Mouse (Mus musculus) thymus, adult 2 months (tissue): Measurements from ENCODE around the gene Mcm2. TPM values are rescaled to one million over a fixed set of nuclear protein-coding genes. Genes with fewer than 3 reads are reported as not detected.

Experiments used
- DNase-seq: peaks from one replicate; pipeline ENCODE4 v3.0.0; 2021
- H3K27ac ChIP-seq: fragments of 200-500 bp; 2 replicates; pipeline ENCODE4 v1.5.1; 2012; ENCODE audit warnings: low read length, control low read depth; ENCODE audit not compliant: control insufficient read depth, insufficient read depth
- H3K27me3 ChIP-seq: fragments of 200-500 bp; 2 replicates; pipeline ENCODE4 v1.6.1; 2012; ENCODE audit warnings: mild to moderate bottlenecking, low read length, moderate library complexity, mixed read lengths; ENCODE audit not compliant: control insufficient read depth, insufficient read depth
- H3K36me3 ChIP-seq: fragments of 200-500 bp; 2 replicates; pipeline ENCODE4 v1.6.1; 2012; ENCODE audit warnings: mild to moderate bottlenecking, low read length, moderate library complexity; ENCODE audit not compliant: control insufficient read depth, insufficient read depth
- H3K4me1 ChIP-seq: fragments of 200-500 bp; replicated peaks from 2 replicates; pipeline ENCODE4 v1.6.1; 2012; ENCODE audit warnings: low read length; ENCODE audit not compliant: control insufficient read depth, insufficient read depth
- H3K4me3 ChIP-seq: fragments of 200-500 bp; 2 replicates; pipeline ENCODE4 v1.5.1; 2012; ENCODE audit warnings: mild to moderate bottlenecking, low read length, control low read depth, moderate library complexity; ENCODE audit not compliant: control insufficient read depth, insufficient read depth
- CTCF ChIP-seq: fragments of 200-500 bp; IDR thresholded peaks from 2 replicates; pipeline ENCODE4 v1.5.1; 2012; ENCODE audit warnings: mild to moderate bottlenecking, control low read depth, low read length, moderate library complexity, borderline replicate concordance; ENCODE audit not compliant: control insufficient read depth, poor library complexity, insufficient read depth; ENCODE audit errors: extremely low read depth
- POLR2A ChIP-seq: fragments of 200-500 bp; IDR thresholded peaks from 2 replicates; pipeline ENCODE4 v1.6.1; 2012; ENCODE audit warnings: mild to moderate bottlenecking, low read length, control low read depth, moderate library complexity; ENCODE audit not compliant: control insufficient read depth, poor library complexity, insufficient read depth; ENCODE audit errors: extremely low read depth
- WGBS: fragments of 180-500 bp; shearing (Covaris S2); methylation state at CpG from one replicate; pipeline ENCODE4 v1.1.7; 2018; 5-methylcytosine and 5-hydroxymethylcytosine counted together
- polyA plus RNA-seq: library from polyadenylated mRNA; depleted of rRNA; stranded (reverse); fragments of >200 nt; gene quantifications from 2 replicates; pipeline ENCODE4 v1.2.3, GENCODE M21; 2012

Mcm2 gene
- polyA plus RNA-seq, 1 experiment, result 169 TPM

GRCm38 (mm10) chr6:88844901-88845565 lies 53.5 kb downstream of the Mcm2 start:
- no peak overlapping the region for H3K27ac ChIP-seq
- H3K4me1 ChIP-seq, result peaks cover 13% of the 10 kb centered on the region
- H3K27me3 ChIP-seq, result no peaks in the 10 kb centered on the region
- 92% methylated on average over 7 of the region's 7 CpGs for WGBS
- no peak overlapping the region for H3K4me3 ChIP-seq
- H3K36me3 ChIP-seq, result no peaks in the 10 kb centered on the region
- DNase-seq, result no peak
- TF ChIP-seq CTCF (no peak), POLR2A (no peak)

GRCm38 (mm10) chr6:88843781-88844725 lies 54.5 kb downstream of the Mcm2 start:
- Histone ChIP-seq H3K27me3 (no peaks in the 10 kb centered on the region), H3K4me1 (peaks cover 13% of the 10 kb centered on the region), H3K36me3 (peaks cover 1% of the 10 kb centered on the region), H3K27ac (no peak overlapping the region), H3K4me3 (no peak overlapping the region)
- TF ChIP-seq CTCF (no peak), POLR2A (no peak)
- WGBS, result 93% methylated on average over 9 of the region's 9 CpGs
- no peak for DNase-seq

GRCm38 (mm10) chr6:88843241-88843640 lies 55.3 kb downstream of the Mcm2 start:
- no peak for DNase-seq
- 83% methylated on average over 7 of the region's 7 CpGs for WGBS
- Histone ChIP-seq H3K27me3 (no peaks in the 10 kb centered on the region), H3K4me3 (no peak overlapping the region), H3K27ac (no peak overlapping the region), H3K4me1 (peaks cover 13% of the 10 kb centered on the region), H3K36me3 (peaks cover 7% of the 10 kb centered on the region)
- TF ChIP-seq POLR2A, result no peak
- no peak for TF ChIP-seq CTCF

- DNase-seq, result no peak
- H3K27me3 ChIP-seq, result no peaks in the 10 kb centered on the region
- WGBS, result 5% methylated on average over 32 of the region's 32 CpGs
- peaks cover 11% of the 10 kb centered on the region for H3K36me3 ChIP-seq
- peak overlapping the region; percentile 93 for H3K4me3 ChIP-seq
- no peak overlapping the region for H3K27ac ChIP-seq
- H3K4me1 ChIP-seq, result peaks cover 13% of the 10 kb centered on the region
- TF ChIP-seq POLR2A, result no peak
- TF ChIP-seq CTCF, result no peak
These were observed 55.8 kb downstream of the Mcm2 start for GRCm38 (mm10) chr6:88842731-88843151.

GRCm38 (mm10) chr6:88841781-88842689 lies 56.5 kb downstream of the Mcm2 start, which contains the start of gene Abtb1:
Gene Abtb1 (minus strand): TSS chr6:88841984.
- Histone ChIP-seq H3K4me1 (peaks cover 13% of the 10 kb centered on the region), H3K36me3 (peaks cover 11% of the 10 kb centered on the region), H3K4me3 (peak within 1 kb of the TSS; percentile 93), H3K27me3 (no peaks in the 10 kb centered on the region), H3K27ac (peak within 1 kb of the TSS; percentile 49)
- 1% methylated on average over 72 of the region's 72 CpGs for WGBS
- DNase-seq, result peak; percentile 97
- TF ChIP-seq POLR2A, result peak; percentile 42
- peak; percentile 46; the same call in 1 of the 2 replicates for TF ChIP-seq CTCF

- 0% methylated on average over 22 of the region's 22 CpGs for WGBS
- DNase-seq, result no peak
These were observed 57.1 kb downstream of the Mcm2 start for GRCm38 (mm10) chr6:88841514-88841780.

More at GRCm38 (mm10) chr6:88841514-88841780, 57.1 kb downstream of the Mcm2 start:
- H3K36me3 ChIP-seq, result peaks cover 13% of the 10 kb centered on the region
- peak overlapping the region; percentile 93 for H3K4me3 ChIP-seq
- peaks cover 13% of the 10 kb centered on the region for H3K4me1 ChIP-seq
- no peaks in the 10 kb centered on the region for H3K27me3 ChIP-seq
- H3K27ac ChIP-seq, result peak overlapping the region; percentile 49
- TF ChIP-seq CTCF, result no peak
- TF ChIP-seq POLR2A, result no peak
